Mouse (Mus musculus) brain, embryonic 14.5 days (tissue): Measurements from ENCODE around the gene Abcc1. TPM values are rescaled to one million over a fixed set of nuclear protein-coding genes. Genes with fewer than 3 reads are reported as not detected.

ENCODE experiments used
- DNase-seq: peaks from one replicate; pipeline ENCODE4 v3.0.0-alpha.2; 2011; ENCODE audit warnings: low read depth
- CTCF ChIP-seq: fragments of 200-500 bp; IDR thresholded peaks from 2 replicates; pipeline ENCODE4 v1.5.1; 2012; ENCODE audit warnings: inconsistent platforms, mild to moderate bottlenecking, moderate library complexity, borderline replicate concordance; ENCODE audit not compliant: insufficient read depth, insufficient read length; ENCODE audit errors: extremely low read depth
- POLR2A ChIP-seq: fragments of 200-500 bp; IDR thresholded peaks from 2 replicates; pipeline ENCODE4 v1.6.1; 2012; ENCODE audit warnings: mild to moderate bottlenecking, inconsistent platforms, borderline replicate concordance; ENCODE audit not compliant: poor library complexity, insufficient read depth, insufficient read length, severe bottlenecking; ENCODE audit errors: extremely low read depth
- polyA plus RNA-seq: library from polyadenylated mRNA; depleted of rRNA; stranded (reverse); fragments of >200 nt; gene quantifications from 2 replicates; pipeline ENCODE4 v1.2.3, GENCODE M21; 2012

Gene Abcc1
- polyA plus RNA-seq, 1 experiment, result 12.4 TPM

DNA sequence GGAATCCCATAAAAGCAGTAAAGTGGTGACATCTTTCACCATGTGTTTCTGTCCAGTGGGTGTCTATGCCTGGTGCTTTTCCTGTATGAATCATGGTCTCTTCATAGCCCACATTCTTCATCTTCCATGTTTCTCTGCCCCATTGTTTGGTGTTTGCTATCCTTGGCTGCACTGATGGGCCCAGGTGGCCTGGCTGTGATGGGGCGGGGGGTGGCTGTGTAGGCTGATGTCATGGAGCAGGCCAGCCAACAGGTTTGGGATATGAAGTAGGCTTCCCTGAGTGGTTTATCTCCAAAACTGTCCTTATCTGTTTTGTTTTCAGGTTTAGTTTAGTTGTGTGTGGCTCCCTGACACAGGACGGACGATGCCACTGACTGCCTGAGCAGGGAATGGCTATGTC is 60.7 kb downstream of the Abcc1 start:
- TF ChIP-seq CTCF (no peak), POLR2A (no peak)
- DNase-seq, result no peak

- no peak for TF ChIP-seq POLR2A
- no peak for TF ChIP-seq CTCF
- no peak for DNase-seq
These were observed 68.0 kb downstream of the Abcc1 start for GRCm38 (mm10) chr16:14429371-14429770.

DNA sequence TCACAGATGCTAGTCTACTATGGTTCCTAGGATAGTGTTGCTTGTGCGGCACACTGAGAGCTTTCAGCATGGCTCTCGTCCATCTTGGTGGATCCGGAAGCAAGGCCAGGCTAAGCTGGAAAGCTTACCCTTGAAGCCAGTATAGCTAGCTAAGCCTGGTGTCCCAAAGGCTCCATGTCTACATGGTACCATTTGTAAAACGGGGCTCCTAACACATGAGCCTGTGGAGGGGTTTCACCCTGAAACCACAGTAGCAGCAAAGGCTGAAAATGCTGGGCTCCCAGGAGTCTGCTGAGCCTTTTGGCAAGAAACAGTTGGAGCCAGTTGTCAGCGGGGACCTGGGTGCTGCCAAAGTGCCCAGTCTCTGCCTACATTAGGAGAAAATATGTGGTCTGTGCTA is 71.6 kb downstream of the Abcc1 start:
- TF ChIP-seq CTCF, result no peak
- TF ChIP-seq POLR2A, result no peak
- no peak for DNase-seq

- TF ChIP-seq POLR2A (no peak), CTCF (no peak)
These were observed 74.2 kb downstream of the Abcc1 start for GRCm38 (mm10) chr16:14435526-14435925.

DNA sequence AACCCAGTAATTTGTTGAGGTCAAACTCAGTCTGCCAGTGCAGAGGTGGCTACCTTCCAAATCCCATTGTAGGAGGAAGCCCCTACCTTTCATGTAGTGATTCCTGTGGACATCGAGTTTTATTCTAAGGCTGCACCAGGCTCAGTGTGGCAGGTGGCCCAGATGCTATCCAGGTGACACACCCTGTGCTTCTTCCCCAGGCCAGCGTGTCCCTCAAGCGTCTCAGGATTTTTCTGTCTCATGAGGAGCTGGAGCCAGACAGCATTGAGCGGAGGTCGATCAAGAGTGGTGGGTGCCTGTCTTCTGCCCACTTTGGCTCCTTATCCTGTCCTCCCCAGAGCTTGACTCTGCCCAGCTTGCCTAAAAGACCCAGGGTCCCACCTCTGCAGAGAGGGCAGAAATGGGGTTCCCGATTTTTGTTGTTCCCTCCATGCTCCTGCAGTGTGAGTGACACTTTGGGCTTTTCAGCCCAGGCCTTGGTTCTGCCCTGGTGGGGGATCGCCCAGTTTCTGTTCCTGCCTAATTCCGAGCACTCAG is 76.2 kb downstream of the Abcc1 start:
- no peak for DNase-seq
- no peak for TF ChIP-seq POLR2A
- TF ChIP-seq CTCF, result no peak

More at GRCm38 (mm10) chr16:14435526-14435925, 74.2 kb downstream of the Abcc1 start:
- no peak for DNase-seq

DNA sequence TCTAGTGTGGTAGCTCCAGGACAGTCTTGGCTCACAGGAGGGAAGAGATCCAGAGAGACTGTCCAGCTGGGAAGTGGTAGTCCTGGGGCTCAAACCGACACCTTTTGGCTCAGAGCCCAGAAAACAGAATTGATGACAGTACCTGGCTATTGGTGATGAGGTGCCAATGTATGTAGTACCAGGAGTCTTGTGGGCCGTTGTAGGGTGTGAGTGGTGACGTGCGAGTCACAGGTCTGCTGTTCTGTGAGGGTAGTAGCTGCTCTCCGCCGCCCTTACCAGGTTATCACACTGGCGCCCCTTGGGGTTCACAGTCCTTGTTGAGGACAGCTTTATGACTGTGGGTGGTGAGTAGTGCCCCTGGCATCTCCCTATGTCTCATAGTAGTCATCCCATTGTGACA is 77.2 kb downstream of the Abcc1 start:
- DNase-seq, result no peak
- TF ChIP-seq POLR2A (no peak), CTCF (no peak)

DNA sequence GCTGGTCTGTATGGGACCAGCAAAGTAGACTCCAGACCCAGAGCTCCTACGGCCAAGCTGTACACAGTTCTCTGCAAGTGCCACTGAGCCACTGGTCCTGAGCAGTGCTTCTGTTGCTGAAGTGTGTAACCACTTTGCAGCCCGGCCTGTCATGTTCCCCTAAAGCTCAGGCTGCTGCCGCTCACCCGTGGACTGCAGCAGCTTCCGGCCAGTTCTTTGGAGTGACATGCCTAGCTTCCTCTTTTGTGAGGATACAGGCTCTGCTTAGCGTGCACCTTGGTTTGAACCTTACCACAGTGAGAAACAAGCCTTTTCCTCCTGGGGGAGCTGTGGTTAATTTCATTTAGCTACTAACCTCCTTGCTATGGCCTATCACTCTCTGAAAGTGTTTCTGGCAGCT is 77.7 kb downstream of the Abcc1 start:
- TF ChIP-seq POLR2A (no peak), CTCF (no peak)
- DNase-seq, result no peak

- TF ChIP-seq POLR2A (no peak), CTCF (no peak)
These were observed 78.7 kb downstream of the Abcc1 start for GRCm38 (mm10) chr16:14439801-14440614.

DNA sequence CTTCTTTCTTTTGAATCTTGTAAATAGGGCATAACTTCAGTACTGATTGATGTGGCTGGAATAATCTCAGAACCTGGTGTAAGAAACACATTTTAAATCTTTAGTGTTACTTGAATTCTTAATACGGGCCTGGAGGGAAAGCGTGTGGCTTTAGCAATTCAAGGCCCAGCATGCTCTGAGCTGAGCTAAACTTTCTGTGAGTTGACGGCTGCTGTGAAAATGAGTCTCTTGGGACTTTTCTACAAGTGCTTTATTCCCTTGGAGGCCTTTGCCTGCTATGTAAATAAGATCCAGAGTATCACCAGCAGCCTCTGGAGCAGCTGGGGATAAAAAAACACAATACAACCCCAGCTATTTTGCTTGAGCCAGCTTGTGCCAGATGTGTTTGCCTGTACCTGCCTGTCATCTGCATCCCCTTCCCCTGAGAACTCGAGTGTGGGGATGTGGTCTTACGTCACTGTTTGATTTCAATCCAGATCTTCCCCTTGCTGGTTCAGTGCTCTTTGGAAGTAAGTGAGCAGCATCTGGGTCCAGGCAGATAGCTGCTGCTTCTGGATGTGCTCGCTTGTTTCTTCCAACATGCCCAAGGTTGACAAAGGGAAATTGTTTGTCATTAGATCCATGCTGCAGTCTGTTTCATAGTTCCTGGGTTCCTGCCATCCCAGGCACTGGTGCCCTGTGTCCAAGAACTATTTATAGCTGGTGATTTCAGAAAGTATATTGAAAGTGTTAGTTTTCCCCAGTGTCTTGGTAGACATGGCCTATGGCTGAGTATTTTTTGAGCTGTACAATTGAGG is 82.9 kb downstream of the Abcc1 start:
- DNase-seq, result no peak
- TF ChIP-seq POLR2A, result no peak
- TF ChIP-seq CTCF, result no peak

More at GRCm38 (mm10) chr16:14439801-14440614, 78.7 kb downstream of the Abcc1 start:
- no peak for DNase-seq

DNA sequence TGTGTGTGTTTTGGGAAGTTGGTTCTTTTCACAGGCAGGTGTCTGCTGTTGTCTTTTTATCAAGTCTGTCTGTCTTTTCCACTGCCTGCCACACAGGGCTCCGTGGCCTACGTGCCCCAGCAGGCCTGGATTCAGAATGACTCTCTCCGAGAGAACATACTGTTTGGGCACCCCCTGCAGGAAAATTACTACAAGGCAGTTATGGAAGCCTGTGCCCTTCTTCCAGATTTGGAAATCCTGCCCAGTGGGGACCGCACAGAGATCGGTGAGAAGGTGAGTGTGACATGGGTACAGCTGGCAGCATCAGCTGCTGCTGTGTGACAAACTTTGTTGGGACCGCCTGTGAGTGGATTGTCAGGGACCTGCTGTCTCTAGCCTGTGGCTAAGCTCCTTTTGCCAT is 83.8 kb downstream of the Abcc1 start:
- no peak for DNase-seq
- no peak for TF ChIP-seq CTCF
- no peak for TF ChIP-seq POLR2A

- no peak for TF ChIP-seq CTCF
- TF ChIP-seq POLR2A, result no peak
- DNase-seq, result no peak
These were observed 86.0 kb downstream of the Abcc1 start for GRCm38 (mm10) chr16:14447366-14447765.

DNA sequence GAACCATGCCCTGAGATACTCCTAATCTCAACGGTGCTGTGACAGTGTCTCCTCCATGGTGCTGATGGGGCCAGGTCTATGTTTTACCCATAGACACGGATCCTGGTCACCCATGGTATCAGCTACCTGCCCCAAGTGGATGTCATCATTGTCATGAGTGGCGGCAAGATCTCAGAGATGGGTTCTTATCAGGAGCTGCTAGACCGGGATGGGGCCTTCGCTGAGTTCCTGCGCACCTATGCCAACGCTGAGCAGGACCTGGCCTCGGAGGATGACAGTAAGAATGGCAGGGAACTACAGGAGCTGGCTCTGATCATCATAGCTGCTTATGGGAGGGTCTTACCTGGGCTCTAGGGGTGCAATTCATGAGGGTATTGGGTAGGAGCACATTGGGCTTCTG is 86.9 kb downstream of the Abcc1 start:
- TF ChIP-seq CTCF, result no peak
- no peak for TF ChIP-seq POLR2A
- DNase-seq, result no peak

- TF ChIP-seq CTCF (no peak), POLR2A (no peak)
- DNase-seq, result no peak
These were observed 88.5 kb downstream of the Abcc1 start for GRCm38 (mm10) chr16:14449861-14450260.
